8 mouse cellular contexts compared by ENCODE assay signal in genomic region chr12:75668916-75669257, GRCm38 (mm10). TPM values are rescaled to one million over a fixed set of nuclear protein-coding genes. Genes with fewer than 3 reads are reported as not detected.
DNase-seq lines count a peak whose midpoint lies in the region; ATAC-seq and TF ChIP-seq lines count a peak whose summit lies in the region.

No protein-coding gene starts in this region.

- no peak for TF ChIP-seq CTCF in cerebellum, adult 2 months (IDR thresholded peaks at IDR 0.05; ENCODE audit: borderline replicate concordance, insufficient read depth, low read depth, low read length)
- TF ChIP-seq CTCF in thymus, adult 2 months (IDR thresholded peaks at IDR 0.05; ENCODE audit: borderline replicate concordance, control insufficient read depth, extremely low read depth, insufficient read depth, low read length, poor library complexity), result no peak
- TF ChIP-seq CTCF in small intestine, adult 2 months (IDR thresholded peaks at IDR 0.05; ENCODE audit: extremely low read depth, insufficient read length, insufficient replicate concordance, low read depth, low read length), result no peak

- peak overlapping the region; percentile 79 for H3K4me3 ChIP-seq in cerebellum, adult 2 months (replicated peaks; ENCODE audit: insufficient read depth, low read depth, low read length)
- H3K4me3 ChIP-seq in thymus, adult 2 months (ENCODE audit: control insufficient read depth, insufficient read depth, low read length), result peak overlapping the region; percentile 67
- peak overlapping the region; percentile 59 for H3K4me3 ChIP-seq in limb, embryonic 12.5 days (replicated peaks)
- peak overlapping the region; percentile 77 for H3K4me3 ChIP-seq in small intestine, adult 2 months (ENCODE audit: low read depth, low read length)

- no peak; the same call in 1 of the 2 replicates for ATAC-seq in limb, embryonic 12.5 days (ENCODE audit: insufficient number of reproducible peaks, insufficient read depth, low FRiP score, low TSS enrichment, low read depth)

- H3K4me2 ChIP-seq in limb, embryonic 12.5 days, result peak overlapping the region; percentile 81

- no peaks in the 10 kb centered on the region for H3K9me3 ChIP-seq in limb, embryonic 12.5 days

- H3K27ac ChIP-seq in cerebellum, adult 2 months (ENCODE audit: insufficient read depth, low read length), result peak overlapping the region; percentile 22; the same call in 1 of the 2 replicates
- no peak overlapping the region; the same call in 1 of the 2 replicates for H3K27ac ChIP-seq in thymus, adult 2 months (ENCODE audit: control insufficient read depth, insufficient read depth, low read length)
- peak overlapping the region; percentile 86 for H3K27ac ChIP-seq in limb, embryonic 12.5 days
- H3K27ac ChIP-seq in small intestine, adult 2 months (ENCODE audit: insufficient read depth, low read depth, low read length), result peak overlapping the region; percentile 47

- intact Hi-C loops in left cerebral cortex, postnatal 36 days (cut with DNase I), result loop anchor here (2.0 to 5.0 kb wide), 3 partner anchors 66 to 103 kb away; partner anchors contain the start of genes Ppp2r5e and Sgpp1

- no peaks in the 10 kb centered on the region for H3K27me3 ChIP-seq in cerebellum, adult 2 months (ENCODE audit: control insufficient read depth, insufficient read depth, low read length)
- no peaks in the 10 kb centered on the region for H3K27me3 ChIP-seq in thymus, adult 2 months (ENCODE audit: control insufficient read depth, insufficient read depth, low read length)
- no peaks in the 10 kb centered on the region for H3K27me3 ChIP-seq in limb, embryonic 12.5 days
- no peaks in the 10 kb centered on the region for H3K27me3 ChIP-seq in small intestine, adult 2 months (ENCODE audit: control insufficient read depth, insufficient read depth, low read length)

- no peak for DNase-seq in cerebellum, adult 2 months
- DNase-seq in cerebellum, postnatal 14 days, result no peak
- DNase-seq in thymus, adult 2 months, result no peak
- DNase-seq in thymus, adult 18-20 months, result no peak
- no peak for DNase-seq in right cerebral cortex, adult 18-20 months
- no peak for DNase-seq in left cerebral cortex, postnatal 36 days (ENCODE audit: low spot score in 2 of 2)

- peak overlapping the region; percentile 77 for H3K9ac ChIP-seq in limb, embryonic 12.5 days (replicated peaks)

- H3K4me1 ChIP-seq in cerebellum, adult 2 months (ENCODE audit: control insufficient read depth, insufficient read depth, low read length), result no peaks in the 10 kb centered on the region
- H3K4me1 ChIP-seq in thymus, adult 2 months (replicated peaks; ENCODE audit: control insufficient read depth, insufficient read depth, low read length), result peaks cover 6% of the 10 kb centered on the region
- H3K4me1 ChIP-seq in limb, embryonic 12.5 days (replicated peaks), result peaks cover 13% of the 10 kb centered on the region
- H3K4me1 ChIP-seq in small intestine, adult 2 months (ENCODE audit: control insufficient read depth, insufficient read depth, insufficient read length, low read length), result peaks cover 11% of the 10 kb centered on the region; the same call in 1 of the 2 replicates

- WGBS in cerebellum, adult 2 months, result under 1% methylated on average over 9 of the region's 9 CpGs
- WGBS in thymus, adult 2 months, result under 1% methylated on average over 9 of the region's 9 CpGs
- WGBS in limb, embryonic 12.5 days, result under 1% methylated on average over 9 of the region's 9 CpGs
- under 1% methylated on average over 9 of the region's 9 CpGs for WGBS in small intestine, adult 2 months

- no peak for TF ChIP-seq POLR2A in cerebellum, adult 2 months (IDR thresholded peaks at IDR 0.05; ENCODE audit: borderline replicate concordance, insufficient read depth, low read length)
- TF ChIP-seq POLR2A in thymus, adult 2 months (IDR thresholded peaks at IDR 0.05; ENCODE audit: control insufficient read depth, extremely low read depth, insufficient read depth, low read length, poor library complexity), result no peak
- TF ChIP-seq POLR2A in small intestine, adult 2 months (IDR thresholded peaks at IDR 0.05; ENCODE audit: low read depth, low read length), result no peak

- no peaks in the 10 kb centered on the region for H3K36me3 ChIP-seq in thymus, adult 2 months (ENCODE audit: control insufficient read depth, insufficient read depth, low read length)
- no peaks in the 10 kb centered on the region for H3K36me3 ChIP-seq in limb, embryonic 12.5 days
- no peaks in the 10 kb centered on the region for H3K36me3 ChIP-seq in small intestine, adult 2 months (ENCODE audit: control insufficient read depth, insufficient read depth, low read length)

RNA-seq across cellular contexts. Expression of gene Wdr89, which starts 0.5 kb away (rescaled TPM):
- polyA plus RNA-seq in cerebellum, adult 2 months (2012; rRNA removed), result 5.1 and 5.4 TPM in 2 replicates
- 3.2 and 4.6 TPM in 2 replicates for polyA plus RNA-seq in thymus, adult 2 months (2012; rRNA removed)
- polyA plus RNA-seq in limb, embryonic 12.5 days (2016; fragmentation: Nextera tagmentation; extraction: Ambion mirVana), result 13.7 and 14.0 TPM in 2 replicates
- 1.3 and 1.5 TPM in 2 replicates for polyA plus RNA-seq in small intestine, adult 2 months (2012; rRNA removed)
- total RNA-seq in left cerebral cortex, postnatal 36 days (2021), result 1 to 10 TPM; 3.1 to 3.3 TPM
